Comparison of ENCODE assay signal across 9 mouse cellular contexts in genomic region chr4:41761680-41762079, GRCm38 (mm10). TPM values are rescaled to one million over a fixed set of nuclear protein-coding genes. Genes with fewer than 3 reads are reported as not detected.
DNase-seq lines count a peak whose midpoint lies in the region; ATAC-seq lines count a peak whose summit lies in the region.
"Had no signal": no experiment of that assay in that cellular context is flagged by ENCODE, and none has a peak within 500 bp of the region (broad histone marks: within the 10 kb centered on the region; RNA-seq: fewer than 3 reads in every experiment).

No protein-coding gene starts in this region.

- H3K4me2 ChIP-seq in kidney, embryonic 14.5 days (replicated peaks; ENCODE audit: low read depth, low read length), result peak overlapping the region; percentile 58
- H3K4me2 ChIP-seq in forebrain, embryonic 13.5 days, result no peak overlapping the region
- peak overlapping the region; percentile 71 for H3K4me2 ChIP-seq in liver, embryonic 12.5 days

- no peak for DNase-seq in kidney, postnatal 25 days
- DNase-seq in adipocyte (ENCODE audit: low spot score), result peak; percentile 40
- DNase-seq in adrenal gland, adult (ENCODE audit: inconsistent age in 2 of 2, low spot score in 1 of 2), result no peak
- no peak for DNase-seq in thymus, postnatal 4 days
- no peak for DNase-seq in adrenal gland, postnatal 36 days

- H3K36me3 ChIP-seq in kidney, embryonic 14.5 days (ENCODE audit: control insufficient read depth, insufficient read depth, low read length), result peaks cover 11% of the 10 kb centered on the region; the same call in 1 of the 2 replicates
- no peaks in the 10 kb centered on the region for H3K36me3 ChIP-seq in forebrain, embryonic 13.5 days (ENCODE audit: poor library complexity, severe bottlenecking)
- H3K36me3 ChIP-seq in liver, embryonic 12.5 days, result peaks cover 23% of the 10 kb centered on the region

- no peak for ATAC-seq in kidney, embryonic 14.5 days (ENCODE audit: low FRiP score, low TSS enrichment)
- ATAC-seq in forebrain, embryonic 13.5 days, result no peak
- no peak for ATAC-seq in liver, embryonic 12.5 days

- H3K27ac ChIP-seq in kidney, embryonic 14.5 days (ENCODE audit: low read depth, low read length), result peak overlapping the region; percentile 87
- 0 out of 2 replicates have a peak overlapping the region, but pooled peaks have one; percentile 1 for H3K27ac ChIP-seq in forebrain, embryonic 13.5 days
- peak overlapping the region; percentile 78 for H3K27ac ChIP-seq in liver, embryonic 12.5 days

- no peaks in the 10 kb centered on the region for H3K9me3 ChIP-seq in kidney, embryonic 14.5 days (ENCODE audit: control insufficient read depth, low read length)
- H3K9me3 ChIP-seq in forebrain, embryonic 13.5 days (replicated peaks), result no peaks in the 10 kb centered on the region
- H3K9me3 ChIP-seq in liver, embryonic 12.5 days (replicated peaks), result no peaks in the 10 kb centered on the region
- H3K9me3 ChIP-seq: megakaryocyte, embryonic 14.5 days had no signal

- peak overlapping the region; percentile 41; the same call in 1 of the 2 replicates for H3K4me3 ChIP-seq in kidney, embryonic 14.5 days (ENCODE audit: low read length)
- H3K4me3 ChIP-seq in forebrain, embryonic 13.5 days, result no peak overlapping the region
- H3K4me3 ChIP-seq in liver, embryonic 12.5 days, result no peak overlapping the region
- H3K4me3 ChIP-seq: megakaryocyte, embryonic 14.5 days had no signal

- H3K9ac ChIP-seq in kidney, embryonic 14.5 days (ENCODE audit: low read depth, low read length), result peak overlapping the region; percentile 58; the same call in 1 of the 2 replicates
- H3K9ac ChIP-seq in forebrain, embryonic 13.5 days, result peak overlapping the region; percentile 30; the same call in 1 of the 2 replicates
- no peak overlapping the region for H3K9ac ChIP-seq in liver, embryonic 12.5 days

- H3K27me3 ChIP-seq in kidney, embryonic 14.5 days (ENCODE audit: control insufficient read depth, insufficient read depth, low read length), result no peaks in the 10 kb centered on the region
- H3K27me3 ChIP-seq in forebrain, embryonic 13.5 days, result no peaks in the 10 kb centered on the region
- H3K27me3 ChIP-seq in liver, embryonic 12.5 days (replicated peaks), result no peaks in the 10 kb centered on the region
- H3K27me3 ChIP-seq: megakaryocyte, embryonic 14.5 days had no signal

- H3K4me1 ChIP-seq in kidney, embryonic 14.5 days (ENCODE audit: control insufficient read depth, insufficient read depth, low read length), result peaks cover 28% of the 10 kb centered on the region
- H3K4me1 ChIP-seq in forebrain, embryonic 13.5 days, result peaks cover 36% of the 10 kb centered on the region
- peaks cover 38% of the 10 kb centered on the region for H3K4me1 ChIP-seq in liver, embryonic 12.5 days

RNA-seq across cellular contexts. Expression of gene Sigmar1, which starts 5.7 kb away (rescaled TPM):
- 80.8 and 92.2 TPM in 2 replicates for polyA plus RNA-seq in kidney, embryonic 14.5 days (2014; fragmentation: Nextera tagmentation; extraction: Ambion mirVana)
- polyA plus RNA-seq in forebrain, embryonic 13.5 days (2015; fragmentation: Nextera tagmentation; extraction: Ambion mirVana), result 47.5 and 55.4 TPM in 2 replicates
- polyA plus RNA-seq in liver, embryonic 12.5 days (2016; fragmentation: Nextera tagmentation; extraction: Ambion mirVana), result 49.6 and 51.2 TPM in 2 replicates
- 10 to 100 TPM; 77.4 to 80.1 TPM for total RNA-seq in adrenal gland, postnatal 36 days (2021)

RNA-seq across cellular contexts. Expression of gene Galt, which starts 6.7 kb away (rescaled TPM):
- polyA plus RNA-seq in kidney, embryonic 14.5 days (2014; fragmentation: Nextera tagmentation; extraction: Ambion mirVana), result 35.0 and 42.1 TPM in 2 replicates
- polyA plus RNA-seq in forebrain, embryonic 13.5 days (2015; fragmentation: Nextera tagmentation; extraction: Ambion mirVana), result 16.2 and 17.5 TPM in 2 replicates
- 25.2 and 25.7 TPM in 2 replicates for polyA plus RNA-seq in liver, embryonic 12.5 days (2016; fragmentation: Nextera tagmentation; extraction: Ambion mirVana)
- 10 to 100 TPM; 32.1 to 45.6 TPM for total RNA-seq in adrenal gland, postnatal 36 days (2021)

RNA-seq across cellular contexts. Expression of gene Ccl27a, which starts 12.4 kb away (rescaled TPM):
- polyA plus RNA-seq in kidney, embryonic 14.5 days (2014; fragmentation: Nextera tagmentation; extraction: Ambion mirVana), result 36.5 and 42.3 TPM in 2 replicates
- 159 and 175 TPM in 2 replicates for polyA plus RNA-seq in forebrain, embryonic 13.5 days (2015; fragmentation: Nextera tagmentation; extraction: Ambion mirVana)
- 9.8 and 10.3 TPM in 2 replicates for polyA plus RNA-seq in liver, embryonic 12.5 days (2016; fragmentation: Nextera tagmentation; extraction: Ambion mirVana)
- total RNA-seq in adrenal gland, postnatal 36 days (2021), result 10 to 100 TPM; 33.9 to 46.8 TPM

RNA-seq across cellular contexts. Expression of gene Arid3c, which starts 30.7 kb away (rescaled TPM):
- 0.12 TPM in 1 of 2 replicates, not detected in the other for polyA plus RNA-seq in kidney, embryonic 14.5 days (2014; fragmentation: Nextera tagmentation; extraction: Ambion mirVana)
- polyA plus RNA-seq in forebrain, embryonic 13.5 days (2015; fragmentation: Nextera tagmentation; extraction: Ambion mirVana), result 0.26 TPM in 2 replicates
- not detected in 2 replicates for polyA plus RNA-seq in liver, embryonic 12.5 days (2016; fragmentation: Nextera tagmentation; extraction: Ambion mirVana)
- not detected for total RNA-seq in adrenal gland, postnatal 36 days (2021)

RNA-seq across cellular contexts. Expression of gene Dctn3, which starts 38.7 kb away (rescaled TPM):
- 107 and 114 TPM in 2 replicates for polyA plus RNA-seq in kidney, embryonic 14.5 days (2014; fragmentation: Nextera tagmentation; extraction: Ambion mirVana)
- 259 and 262 TPM in 2 replicates for polyA plus RNA-seq in forebrain, embryonic 13.5 days (2015; fragmentation: Nextera tagmentation; extraction: Ambion mirVana)
- 89.7 and 92.2 TPM in 2 replicates for polyA plus RNA-seq in liver, embryonic 12.5 days (2016; fragmentation: Nextera tagmentation; extraction: Ambion mirVana)
- total RNA-seq in adrenal gland, postnatal 36 days (2021), result 100 to 1,000 TPM; 103 to 123 TPM

Comparison
In these comparisons a context has a peak if more than half of its experiments do, and no peak if none do; other contexts are left out.
1. H3K27ac ChIP-seq: peak in every context shown above with its lines; median percentile 87 in kidney, embryonic 14.5 days; 78 in liver, embryonic 12.5 days; 1 in forebrain, embryonic 13.5 days.